Mouse (Mus musculus) midbrain, embryonic 12.5 days (tissue): ENCODE measurements around the gene Scn1a. TPM values are rescaled to one million over a fixed set of nuclear protein-coding genes. Genes with fewer than 3 reads are reported as not detected.

Experiments
- ATAC-seq: fragments of 200-750 bp; cut with Nextera tagmentation; 2 replicates; pipeline ENCODE4 v1.8.0; 2017; ENCODE audit warnings: low read depth, moderate TSS enrichment, moderate library complexity; ENCODE audit not compliant: low FRiP score
- H3K27ac ChIP-seq: fragments of 300-500 bp; sonication (generic); replicated peaks from 2 replicates; pipeline ENCODE4 v1.5.1; 2016; ENCODE audit warnings: mild to moderate bottlenecking
- H3K27me3 ChIP-seq: fragments of 300-500 bp; sonication (generic); 2 replicates; pipeline ENCODE4 v1.6.1; 2016; ENCODE audit warnings: mild to moderate bottlenecking
- H3K36me3 ChIP-seq: fragments of 300-500 bp; sonication (generic); 2 replicates; pipeline ENCODE4 v1.6.1; 2016
- H3K4me1 ChIP-seq: fragments of 300-500 bp; sonication (generic); 2 replicates; pipeline ENCODE4 v1.6.1; 2016
- H3K4me2 ChIP-seq: fragments of 300-500 bp; sonication (generic); replicated peaks from 2 replicates; pipeline ENCODE4 v1.6.1; 2016; ENCODE audit warnings: mild to moderate bottlenecking, moderate library complexity
- H3K4me3 ChIP-seq: fragments of 300-500 bp; sonication (generic); 2 replicates; pipeline ENCODE4 v1.5.1; 2016; ENCODE audit warnings: mild to moderate bottlenecking
- H3K9ac ChIP-seq: fragments of 300-500 bp; sonication (generic); replicated peaks from 2 replicates; pipeline ENCODE4 v1.6.1; 2016; ENCODE audit warnings: mild to moderate bottlenecking, moderate library complexity
- H3K9me3 ChIP-seq: fragments of 300-500 bp; sonication (generic); 2 replicates; pipeline ENCODE4 v1.6.1; 2016; ENCODE audit warnings: mild to moderate bottlenecking
- WGBS: fragments of 180-500 bp; shearing (Covaris S2); methylation state at CpG from one replicate; pipeline ENCODE4 v1.1.7; 2016; 5-methylcytosine and 5-hydroxymethylcytosine counted together
- polyA plus RNA-seq: library from polyadenylated mRNA; unstranded; fragments of >200 nt; fragmentation: Nextera tagmentation; extraction: Ambion mirVana; gene quantifications from 2 replicates; pipeline ENCODE4 v1.2.1, GENCODE M21; 2016

Gene Scn1a
- 3.7 and 4.2 TPM in 2 replicates for polyA plus RNA-seq

- H3K4me1 ChIP-seq, result peaks cover 16% of the 10 kb centered on the region
- H3K9me3 ChIP-seq, result no peaks in the 10 kb centered on the region
- no peak for ATAC-seq
- H3K27me3 ChIP-seq, result no peaks in the 10 kb centered on the region
- 12% methylated on average over 7 of the region's 7 CpGs for WGBS
- peak within 1 kb of the TSS; percentile 58 for H3K4me2 ChIP-seq
- peak within 1 kb of the TSS; percentile 37 for H3K4me3 ChIP-seq
- H3K9ac ChIP-seq, result 0 out of 2 replicates have a peak within 1 kb of the TSS, but pooled peaks have one; percentile 4
- no peaks in the 10 kb centered on the region for H3K36me3 ChIP-seq
- no peak within 1 kb of the TSS for H3K27ac ChIP-seq
Observed at GRCm38 (mm10) chr2:66440711-66441110, at the start of gene Scn1a. TSS of gene Scn1a (minus strand) at chr2:66440840.

- no peak overlapping the region for H3K9ac ChIP-seq
- no peaks in the 10 kb centered on the region for H3K9me3 ChIP-seq
- H3K27me3 ChIP-seq, result no peaks in the 10 kb centered on the region
- no peaks in the 10 kb centered on the region for H3K36me3 ChIP-seq
- WGBS, result 75% methylated on average over 2 of the region's 2 CpGs
- H3K4me2 ChIP-seq, result no peak overlapping the region
- no peaks in the 10 kb centered on the region for H3K4me1 ChIP-seq
- no peak overlapping the region for H3K27ac ChIP-seq
- no peak for ATAC-seq
- no peak overlapping the region for H3K4me3 ChIP-seq
Observed at GRCm38 (mm10) chr2:66478395-66478794, 37.8 kb upstream of the Scn1a start.

- WGBS, result 57% methylated on average over 3 of the region's 3 CpGs
- Histone ChIP-seq H3K4me2 (no peak overlapping the region), H3K9me3 (no peaks in the 10 kb centered on the region), H3K4me1 (no peaks in the 10 kb centered on the region), H3K36me3 (no peaks in the 10 kb centered on the region), H3K27ac (no peak overlapping the region), H3K4me3 (no peak overlapping the region), H3K9ac (no peak overlapping the region), H3K27me3 (no peaks in the 10 kb centered on the region)
- ATAC-seq, result peak; percentile 75
Observed at GRCm38 (mm10) chr2:66473181-66473822, 32.7 kb upstream of the Scn1a start.

- H3K27ac ChIP-seq, result no peak overlapping the region
- no peak overlapping the region for H3K4me2 ChIP-seq
- H3K9me3 ChIP-seq, result no peaks in the 10 kb centered on the region
- no peak for ATAC-seq
- H3K9ac ChIP-seq, result no peak overlapping the region
- WGBS, result 95% methylated on average over 3 of the region's 3 CpGs
- H3K4me3 ChIP-seq, result no peak overlapping the region
- no peaks in the 10 kb centered on the region for H3K27me3 ChIP-seq
- no peaks in the 10 kb centered on the region for H3K4me1 ChIP-seq
- no peaks in the 10 kb centered on the region for H3K36me3 ChIP-seq
Observed at GRCm38 (mm10) chr2:66465484-66465883, 24.8 kb upstream of the Scn1a start.

- 92% methylated on average over 2 of the region's 2 CpGs for WGBS
- Histone ChIP-seq H3K27ac (no peak overlapping the region), H3K4me3 (no peak overlapping the region), H3K4me2 (no peak overlapping the region), H3K9me3 (no peaks in the 10 kb centered on the region), H3K27me3 (no peaks in the 10 kb centered on the region), H3K36me3 (no peaks in the 10 kb centered on the region), H3K9ac (no peak overlapping the region), H3K4me1 (no peaks in the 10 kb centered on the region)
- ATAC-seq, result no peak
Observed at GRCm38 (mm10) chr2:66464874-66465458, 24.3 kb upstream of the Scn1a start.

- no peaks in the 10 kb centered on the region for H3K4me1 ChIP-seq
- H3K9me3 ChIP-seq, result no peaks in the 10 kb centered on the region
- no peak overlapping the region for H3K4me3 ChIP-seq
- no peak overlapping the region for H3K27ac ChIP-seq
- WGBS, result 94% methylated on average over 6 of the region's 6 CpGs
- no peak overlapping the region for H3K4me2 ChIP-seq
- no peaks in the 10 kb centered on the region for H3K36me3 ChIP-seq
- no peak overlapping the region for H3K9ac ChIP-seq
- no peak for ATAC-seq
- H3K27me3 ChIP-seq, result no peaks in the 10 kb centered on the region
Observed at GRCm38 (mm10) chr2:66463916-66464315, 23.3 kb upstream of the Scn1a start.

GRCm38 (mm10) chr2:66462458-66462857 is 21.8 kb upstream of the Scn1a start:
- Histone ChIP-seq H3K9me3 (no peaks in the 10 kb centered on the region), H3K4me3 (no peak overlapping the region), H3K27me3 (no peaks in the 10 kb centered on the region), H3K4me2 (no peak overlapping the region), H3K36me3 (no peaks in the 10 kb centered on the region), H3K4me1 (no peaks in the 10 kb centered on the region), H3K27ac (no peak overlapping the region), H3K9ac (no peak overlapping the region)
- no peak for ATAC-seq
- WGBS, result 88% methylated on average over 1 of the region's 1 CpGs

- peak; percentile 78 for ATAC-seq
- no peak overlapping the region for H3K27ac ChIP-seq
- H3K27me3 ChIP-seq, result no peaks in the 10 kb centered on the region
- H3K4me1 ChIP-seq, result peaks cover 16% of the 10 kb centered on the region
- H3K36me3 ChIP-seq, result no peaks in the 10 kb centered on the region
- peak overlapping the region; percentile 58 for H3K4me2 ChIP-seq
- 0 out of 2 replicates have a peak overlapping the region, but pooled peaks have one; percentile 4 for H3K9ac ChIP-seq
- H3K9me3 ChIP-seq, result no peaks in the 10 kb centered on the region
- H3K4me3 ChIP-seq, result peak overlapping the region; percentile 37
- 7% methylated on average over 21 of the region's 21 CpGs for WGBS
Observed at GRCm38 (mm10) chr2:66439764-66440471, 722 bp downstream of the Scn1a start.

- WGBS, result 56% methylated on average over 3 of the region's 3 CpGs
Observed at GRCm38 (mm10) chr2:66436286-66436685, 4.4 kb downstream of the Scn1a start.

GRCm38 (mm10) chr2:66409740-66410290 is 30.8 kb downstream of the Scn1a start:
- Histone ChIP-seq H3K27ac (no peak overlapping the region), H3K36me3 (no peaks in the 10 kb centered on the region), H3K9ac (peak overlapping the region; percentile 55), H3K4me3 (peak overlapping the region; percentile 52), H3K27me3 (peaks cover 21% of the 10 kb centered on the region; the same call in 1 of the 2 replicates), H3K4me1 (peaks cover 9% of the 10 kb centered on the region), H3K4me2 (peak overlapping the region; percentile 69), H3K9me3 (no peaks in the 10 kb centered on the region)
- 2% methylated on average over 14 of the region's 14 CpGs for WGBS
- ATAC-seq, result peak; percentile 76

More at GRCm38 (mm10) chr2:66436286-66436685, 4.4 kb downstream of the Scn1a start:
- Histone ChIP-seq H3K36me3 (no peaks in the 10 kb centered on the region), H3K4me3 (no peak overlapping the region), H3K9me3 (no peaks in the 10 kb centered on the region), H3K4me2 (no peak overlapping the region), H3K27ac (no peak overlapping the region), H3K9ac (no peak overlapping the region), H3K4me1 (peaks cover 16% of the 10 kb centered on the region), H3K27me3 (no peaks in the 10 kb centered on the region)
- no peak for ATAC-seq

- ATAC-seq, result peak; percentile 64
- H3K27me3 ChIP-seq, result peaks cover 21% of the 10 kb centered on the region; the same call in 1 of the 2 replicates
- peak overlapping the region; percentile 52 for H3K4me3 ChIP-seq
- peak overlapping the region; percentile 55 for H3K9ac ChIP-seq
- H3K4me2 ChIP-seq, result peak overlapping the region; percentile 69
- H3K27ac ChIP-seq, result no peak overlapping the region
- H3K36me3 ChIP-seq, result no peaks in the 10 kb centered on the region
- peaks cover 9% of the 10 kb centered on the region for H3K4me1 ChIP-seq
- WGBS, result 10% methylated on average over 12 of the region's 12 CpGs
- H3K9me3 ChIP-seq, result no peaks in the 10 kb centered on the region
Observed at GRCm38 (mm10) chr2:66408899-66409739, 31.5 kb downstream of the Scn1a start.
